Mouse (Mus musculus): ENCODE results near the gene Acer1. TPM values are rescaled to one million over a fixed set of nuclear protein-coding genes. Genes with fewer than 3 reads are reported as not detected.

Gene Acer1
- polyA plus RNA-seq, 1 experiment from 2014 or later: not detected

GRCm38 (mm10) chr17:56938751-56939150 lies 43.2 kb downstream of the Acer1 start:
- no peak overlapping the region for H3K27ac ChIP-seq (ENCODE audit: low read depth, low read length)
- no peak for DNase-seq (ENCODE audit: low spot score)
- H3K9me3 ChIP-seq (ENCODE audit: control insufficient read depth, low read length): no peaks in the 10 kb centered on the region
- no peaks in the 10 kb centered on the region for H3K27me3 ChIP-seq (ENCODE audit: control insufficient read depth, insufficient read depth, low read length)
- no peak overlapping the region for H3K4me2 ChIP-seq (ENCODE audit: low read depth)
- no peak overlapping the region for H3K9ac ChIP-seq (ENCODE audit: low read length)
- no peak for ATAC-seq (ENCODE audit: insufficient read depth, low FRiP score, low TSS enrichment)
- H3K36me3 ChIP-seq (ENCODE audit: control insufficient read depth, insufficient read depth, low read length): no peaks in the 10 kb centered on the region
- WGBS: 88% methylated on average over 4 of the region's 4 CpGs
- peaks cover 10% of the 10 kb centered on the region for H3K4me1 ChIP-seq (ENCODE audit: control insufficient read depth, insufficient read depth, low read length)
- no peak overlapping the region for H3K4me3 ChIP-seq (ENCODE audit: low read depth, low read length)

- H3K9me3 ChIP-seq (ENCODE audit: control insufficient read depth, low read length): no peaks in the 10 kb centered on the region
- H3K4me2 ChIP-seq (ENCODE audit: low read depth): no peak overlapping the region
- H3K27ac ChIP-seq (ENCODE audit: low read depth, low read length): no peak overlapping the region
- H3K4me1 ChIP-seq (ENCODE audit: control insufficient read depth, insufficient read depth, low read length): peaks cover 14% of the 10 kb centered on the region
- no peaks in the 10 kb centered on the region for H3K27me3 ChIP-seq (ENCODE audit: control insufficient read depth, insufficient read depth, low read length)
- 95% methylated on average over 7 of the region's 7 CpGs for WGBS
- ATAC-seq (ENCODE audit: insufficient read depth, low FRiP score, low TSS enrichment): no peak
- H3K4me3 ChIP-seq (ENCODE audit: low read depth, low read length): no peak overlapping the region
- no peaks in the 10 kb centered on the region for H3K36me3 ChIP-seq (ENCODE audit: control insufficient read depth, insufficient read depth, low read length)
- no peak for DNase-seq (ENCODE audit: low spot score)
- no peak overlapping the region for H3K9ac ChIP-seq (ENCODE audit: low read length)
These were observed 45.2 kb downstream of the Acer1 start for GRCm38 (mm10) chr17:56936731-56937130.

GRCm38 (mm10) chr17:56935363-56936131 lies 46.4 kb downstream of the Acer1 start, which contains the start of gene Mllt1:
Gene Mllt1 (minus strand): TSS chr17:56935415.
- Histone ChIP-seq H3K4me1 (ENCODE audit: control insufficient read depth, insufficient read depth, low read length) (peaks cover 14% of the 10 kb centered on the region), H3K27ac (ENCODE audit: low read depth, low read length) (peak within 1 kb of the TSS; percentile 73), H3K36me3 (ENCODE audit: control insufficient read depth, insufficient read depth, low read length) (no peaks in the 10 kb centered on the region), H3K27me3 (ENCODE audit: control insufficient read depth, insufficient read depth, low read length) (no peaks in the 10 kb centered on the region), H3K9ac (ENCODE audit: low read length) (peak within 1 kb of the TSS; percentile 94), H3K9me3 (ENCODE audit: control insufficient read depth, low read length) (no peaks in the 10 kb centered on the region), H3K4me2 (ENCODE audit: low read depth) (peak within 1 kb of the TSS; percentile 93), H3K4me3 (ENCODE audit: low read depth, low read length) (peak within 1 kb of the TSS; percentile 91)
- DNase-seq (ENCODE audit: low spot score) (peak; percentile 100), ATAC-seq (ENCODE audit: insufficient read depth, low FRiP score, low TSS enrichment) (peak; percentile 98)
- 3% methylated on average over 69 of the region's 76 CpGs for WGBS

GRCm38 (mm10) chr17:56934545-56935330 lies 47.2 kb downstream of the Acer1 start:
- no peaks in the 10 kb centered on the region for H3K27me3 ChIP-seq (ENCODE audit: control insufficient read depth, insufficient read depth, low read length)
- peak overlapping the region; percentile 94 for H3K9ac ChIP-seq (ENCODE audit: low read length)
- H3K27ac ChIP-seq (ENCODE audit: low read depth, low read length): peak overlapping the region; percentile 73
- H3K4me1 ChIP-seq (ENCODE audit: control insufficient read depth, insufficient read depth, low read length): peaks cover 14% of the 10 kb centered on the region
- peak overlapping the region; percentile 91 for H3K4me3 ChIP-seq (ENCODE audit: low read depth, low read length)
- ATAC-seq (ENCODE audit: insufficient read depth, low FRiP score, low TSS enrichment) (peak; percentile 58), DNase-seq (ENCODE audit: low spot score) (peak; percentile 50)
- H3K4me2 ChIP-seq (ENCODE audit: low read depth): peak overlapping the region; percentile 93
- H3K9me3 ChIP-seq (ENCODE audit: control insufficient read depth, low read length): no peaks in the 10 kb centered on the region
- H3K36me3 ChIP-seq (ENCODE audit: control insufficient read depth, insufficient read depth, low read length): no peaks in the 10 kb centered on the region
- 2% methylated on average over 33 of the region's 45 CpGs for WGBS

- Histone ChIP-seq H3K27me3 (ENCODE audit: control insufficient read depth, insufficient read depth, low read length) (no peaks in the 10 kb centered on the region), H3K4me3 (ENCODE audit: low read depth, low read length) (no peak overlapping the region; the same call in 1 of the 2 replicates), H3K27ac (ENCODE audit: low read depth, low read length) (no peak overlapping the region), H3K36me3 (ENCODE audit: control insufficient read depth, insufficient read depth, low read length) (no peaks in the 10 kb centered on the region), H3K9ac (ENCODE audit: low read length) (no peak overlapping the region), H3K4me1 (ENCODE audit: control insufficient read depth, insufficient read depth, low read length) (peaks cover 14% of the 10 kb centered on the region), H3K9me3 (ENCODE audit: control insufficient read depth, low read length) (no peaks in the 10 kb centered on the region), H3K4me2 (ENCODE audit: low read depth) (peak overlapping the region; percentile 93)
- WGBS: 98% methylated on average over 2 of the region's 2 CpGs
- DNase-seq (ENCODE audit: low spot score) (no peak), ATAC-seq (ENCODE audit: insufficient read depth, low FRiP score, low TSS enrichment) (no peak)
These were observed 48.5 kb downstream of the Acer1 start for GRCm38 (mm10) chr17:56933395-56933794.

- 89% methylated on average over 8 of the region's 8 CpGs for WGBS
- Histone ChIP-seq H3K4me1 (ENCODE audit: control insufficient read depth, insufficient read depth, low read length) (peaks cover 14% of the 10 kb centered on the region), H3K27me3 (ENCODE audit: control insufficient read depth, insufficient read depth, low read length) (no peaks in the 10 kb centered on the region), H3K27ac (ENCODE audit: low read depth, low read length) (no peak overlapping the region), H3K36me3 (ENCODE audit: control insufficient read depth, insufficient read depth, low read length) (peaks cover 7% of the 10 kb centered on the region), H3K4me2 (ENCODE audit: low read depth) (no peak overlapping the region), H3K4me3 (ENCODE audit: low read depth, low read length) (no peak overlapping the region), H3K9me3 (ENCODE audit: control insufficient read depth, low read length) (no peaks in the 10 kb centered on the region), H3K9ac (ENCODE audit: low read length) (no peak overlapping the region)
- DNase-seq (ENCODE audit: low spot score) (no peak), ATAC-seq (ENCODE audit: insufficient read depth, low FRiP score, low TSS enrichment) (no peak)
These were observed 51.9 kb downstream of the Acer1 start for GRCm38 (mm10) chr17:56930026-56930425.

GRCm38 (mm10) chr17:56929530-56929929 lies 52.4 kb downstream of the Acer1 start:
- no peak overlapping the region for H3K27ac ChIP-seq (ENCODE audit: low read depth, low read length)
- H3K4me1 ChIP-seq (ENCODE audit: control insufficient read depth, insufficient read depth, low read length): peaks cover 12% of the 10 kb centered on the region
- H3K36me3 ChIP-seq (ENCODE audit: control insufficient read depth, insufficient read depth, low read length): peaks cover 7% of the 10 kb centered on the region

GRCm38 (mm10) chr17:56929101-56929500 lies 52.8 kb downstream of the Acer1 start:
- Histone ChIP-seq H3K36me3 (ENCODE audit: control insufficient read depth, insufficient read depth, low read length) (peaks cover 7% of the 10 kb centered on the region), H3K4me2 (ENCODE audit: low read depth) (no peak overlapping the region), H3K4me1 (ENCODE audit: control insufficient read depth, insufficient read depth, low read length) (peaks cover 7% of the 10 kb centered on the region), H3K9ac (ENCODE audit: low read length) (no peak overlapping the region), H3K27ac (ENCODE audit: low read depth, low read length) (no peak overlapping the region), H3K4me3 (ENCODE audit: low read depth, low read length) (no peak overlapping the region), H3K9me3 (ENCODE audit: control insufficient read depth, low read length) (no peaks in the 10 kb centered on the region), H3K27me3 (ENCODE audit: control insufficient read depth, insufficient read depth, low read length) (no peaks in the 10 kb centered on the region)
- no peak for ATAC-seq (ENCODE audit: insufficient read depth, low FRiP score, low TSS enrichment)
- DNase-seq (ENCODE audit: low spot score): no peak

More at GRCm38 (mm10) chr17:56929530-56929929, 52.4 kb downstream of the Acer1 start:
- H3K9ac ChIP-seq (ENCODE audit: low read length): no peak overlapping the region
- no peaks in the 10 kb centered on the region for H3K27me3 ChIP-seq (ENCODE audit: control insufficient read depth, insufficient read depth, low read length)
- H3K4me3 ChIP-seq (ENCODE audit: low read depth, low read length): no peak overlapping the region
- H3K9me3 ChIP-seq (ENCODE audit: control insufficient read depth, low read length): no peaks in the 10 kb centered on the region
- 76% methylated on average over 1 of the region's 1 CpGs for WGBS
- no peak for ATAC-seq (ENCODE audit: insufficient read depth, low FRiP score, low TSS enrichment)
- H3K4me2 ChIP-seq (ENCODE audit: low read depth): no peak overlapping the region
- DNase-seq (ENCODE audit: low spot score): no peak

All from neural tube, embryonic 11.5 days (tissue).